Mouse (Mus musculus) inflammation-experienced regulatory T-cells, adult 6 months (primary cell): Measurements from ENCODE around the gene Phldb2. TPM values are rescaled to one million over a fixed set of nuclear protein-coding genes. Genes with fewer than 3 reads are reported as not detected.

Experiments used
- ATAC-seq: one replicate; pipeline ENCODE4 v1.8.0; 2017
- polyA plus RNA-seq, 3 experiments: library from polyadenylated mRNA; unstranded; fragments of 100-300 nt; shearing (Covaris generic); gene quantifications; one replicate each; pipeline ENCODE4 v1.2.1; 2017

Phldb2 gene
- polyA plus RNA-seq, 3 experiments from 2014 or later: 0.15 TPM; not detected in 2

- ATAC-seq: no peak
Measured at GRCm38 (mm10) chr16:45946335-45946734, 7.1 kb downstream of the Phldb2 start.

- ATAC-seq: no peak
Measured at GRCm38 (mm10) chr16:45945649-45946048, 7.7 kb downstream of the Phldb2 start.

GRCm38 (mm10) chr16:45945174-45945631 is 8.2 kb downstream of the Phldb2 start:
- ATAC-seq: no peak

- ATAC-seq: peak; percentile 97
Measured at GRCm38 (mm10) chr16:45942169-45942891, 11.1 kb downstream of the Phldb2 start.

GRCm38 (mm10) chr16:45940701-45941100 is 12.7 kb downstream of the Phldb2 start:
- no peak for ATAC-seq

- no peak for ATAC-seq
Measured at GRCm38 (mm10) chr16:45939436-45939835, 14.0 kb downstream of the Phldb2 start.

GRCm38 (mm10) chr16:45937381-45937780 is 16.0 kb downstream of the Phldb2 start:
- no peak for ATAC-seq

- no peak for ATAC-seq
Measured at GRCm38 (mm10) chr16:45936521-45936920, 16.9 kb downstream of the Phldb2 start.

- no peak for ATAC-seq
Measured at GRCm38 (mm10) chr16:45935956-45936483, 17.4 kb downstream of the Phldb2 start.

- no peak for ATAC-seq
Measured at GRCm38 (mm10) chr16:45934721-45935407, 18.5 kb downstream of the Phldb2 start.

GRCm38 (mm10) chr16:45930308-45930707 is 23.1 kb downstream of the Phldb2 start:
- no peak for ATAC-seq

GRCm38 (mm10) chr16:45928090-45928489 is 25.3 kb downstream of the Phldb2 start:
- ATAC-seq: no peak

- ATAC-seq: no peak
Measured at GRCm38 (mm10) chr16:45927601-45928000, 25.8 kb downstream of the Phldb2 start.

- ATAC-seq: no peak
Measured at GRCm38 (mm10) chr16:45926875-45927274, 26.5 kb downstream of the Phldb2 start.

- no peak for ATAC-seq
Measured at GRCm38 (mm10) chr16:45923731-45924424, 29.5 kb downstream of the Phldb2 start.

- no peak for ATAC-seq
Measured at GRCm38 (mm10) chr16:45922546-45923229, 30.7 kb downstream of the Phldb2 start.

GRCm38 (mm10) chr16:45919572-45919971 is 33.8 kb downstream of the Phldb2 start:
- no peak for ATAC-seq

- ATAC-seq: no peak
Measured at GRCm38 (mm10) chr16:45903595-45903994, 49.8 kb downstream of the Phldb2 start.

GRCm38 (mm10) chr16:45898459-45898858 is 54.9 kb downstream of the Phldb2 start:
- ATAC-seq: no peak

GRCm38 (mm10) chr16:45896587-45896986 is 56.8 kb downstream of the Phldb2 start:
- ATAC-seq: no peak

- ATAC-seq: no peak
Measured at GRCm38 (mm10) chr16:45894998-45895397, 58.4 kb downstream of the Phldb2 start.

- ATAC-seq: no peak
Measured at GRCm38 (mm10) chr16:45893796-45894195, 59.6 kb downstream of the Phldb2 start.

GRCm38 (mm10) chr16:45892928-45893327 is 60.5 kb downstream of the Phldb2 start:
- no peak for ATAC-seq
